Mouse (Mus musculus): Measurements from ENCODE around the gene Zc3h7b. TPM values are rescaled to one million over a fixed set of nuclear protein-coding genes. Genes with fewer than 3 reads are reported as not detected.

The Zc3h7b gene
- total RNA-seq, 1 experiment from 2014 or later: 40.3 TPM

DNA sequence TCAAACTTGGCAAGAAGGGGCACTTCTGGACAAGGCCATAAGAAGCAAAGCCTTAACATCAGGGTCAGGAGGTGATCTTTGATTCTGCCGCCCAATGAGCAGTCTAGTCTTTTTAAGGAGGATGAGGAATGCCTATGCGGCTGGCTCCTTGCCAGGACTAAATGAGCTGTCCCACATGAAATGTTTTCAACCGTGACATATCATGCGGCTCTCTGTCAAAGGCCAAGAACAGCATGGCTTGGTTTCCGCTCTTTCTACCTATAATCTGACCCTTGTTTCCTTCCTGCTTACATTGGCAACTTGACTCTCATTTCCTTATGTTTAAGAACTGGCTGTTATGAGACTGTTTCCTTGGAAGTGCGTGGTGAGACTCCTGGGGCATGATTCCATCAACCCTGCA is 60.8 kb downstream of the Zc3h7b start:
- no peak for ATAC-seq (replicated peaks in 1 of 2; ENCODE audit: insufficient read depth in 1 of 2, low FRiP score in 2 of 2, low TSS enrichment in 1 of 2, low read depth in 1 of 2, poor library complexity in 2 of 2, severe bottlenecking in 2 of 2)

- ATAC-seq (replicated peaks in 1 of 2; ENCODE audit: insufficient read depth in 1 of 2, low FRiP score in 2 of 2, low TSS enrichment in 1 of 2, low read depth in 1 of 2, poor library complexity in 2 of 2, severe bottlenecking in 2 of 2): no peak
These were observed 62.0 kb downstream of the Zc3h7b start for GRCm38 (mm10) chr15:81806621-81807404.

DNA sequence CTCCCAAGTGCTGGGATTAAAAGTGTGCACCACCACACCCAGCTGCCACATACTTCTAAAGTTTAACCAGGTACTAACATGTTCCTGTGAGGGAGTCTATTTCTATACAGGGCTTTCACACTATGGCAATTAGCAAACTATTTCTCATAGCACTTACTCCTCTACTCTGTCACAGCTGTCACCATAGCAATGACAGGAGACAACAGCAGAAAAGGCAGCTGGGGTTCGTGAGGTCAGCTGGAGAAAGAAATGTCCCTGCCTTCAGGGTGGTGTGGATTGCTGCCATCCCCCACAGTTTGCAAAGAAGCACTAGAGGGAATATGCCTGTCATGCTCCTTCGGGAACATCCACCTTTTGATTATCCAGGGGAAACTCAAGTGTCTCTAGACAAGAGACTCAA is 63.9 kb downstream of the Zc3h7b start:
- ATAC-seq (replicated peaks in 1 of 2; ENCODE audit: insufficient read depth in 1 of 2, low FRiP score in 2 of 2, low TSS enrichment in 1 of 2, low read depth in 1 of 2, poor library complexity in 2 of 2, severe bottlenecking in 2 of 2): no peak

- no peak for ATAC-seq (replicated peaks in 1 of 2; ENCODE audit: insufficient read depth in 1 of 2, low FRiP score in 2 of 2, low TSS enrichment in 1 of 2, low read depth in 1 of 2, poor library complexity in 2 of 2, severe bottlenecking in 2 of 2)
These were observed 64.7 kb downstream of the Zc3h7b start for GRCm38 (mm10) chr15:81809550-81809949.

DNA sequence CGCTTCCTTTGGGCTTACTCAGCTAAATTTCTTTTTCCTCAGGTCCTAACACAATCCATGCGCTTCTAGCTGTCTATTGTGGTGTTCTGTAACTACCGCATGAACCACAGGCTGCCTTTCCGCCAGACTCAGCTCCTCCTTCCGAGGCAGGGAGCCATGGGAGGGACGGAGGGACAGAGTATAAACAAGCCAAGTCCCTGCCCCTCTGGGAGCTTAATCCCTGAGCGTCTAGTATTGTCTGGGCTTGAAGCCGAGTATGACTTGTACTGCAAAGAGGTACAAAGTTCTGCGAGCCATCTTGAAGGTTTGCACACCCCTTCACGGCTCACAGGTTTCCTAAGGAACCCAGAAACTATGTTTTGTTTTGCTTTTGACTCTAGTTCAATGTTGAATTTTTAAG is 65.3 kb downstream of the Zc3h7b start:
- ATAC-seq (replicated peaks in 1 of 2; ENCODE audit: insufficient read depth in 1 of 2, low FRiP score in 2 of 2, low TSS enrichment in 1 of 2, low read depth in 1 of 2, poor library complexity in 2 of 2, severe bottlenecking in 2 of 2): peak; percentile 20 to 47

GRCm38 (mm10) chr15:81810671-81811598 is 66.1 kb downstream of the Zc3h7b start:
- peak; percentile 91 to 95 for ATAC-seq (replicated peaks in 1 of 2; ENCODE audit: insufficient read depth in 1 of 2, low FRiP score in 2 of 2, low TSS enrichment in 1 of 2, low read depth in 1 of 2, poor library complexity in 2 of 2, severe bottlenecking in 2 of 2)

GRCm38 (mm10) chr15:81811599-81811996 is 66.7 kb downstream of the Zc3h7b start:
- no peak for ATAC-seq (replicated peaks in 1 of 2; ENCODE audit: insufficient read depth in 1 of 2, low FRiP score in 2 of 2, low TSS enrichment in 1 of 2, low read depth in 1 of 2, poor library complexity in 2 of 2, severe bottlenecking in 2 of 2)

- ATAC-seq (replicated peaks in 1 of 2; ENCODE audit: insufficient read depth in 1 of 2, low FRiP score in 2 of 2, low TSS enrichment in 1 of 2, low read depth in 1 of 2, poor library complexity in 2 of 2, severe bottlenecking in 2 of 2): no peak
These were observed 67.4 kb downstream of the Zc3h7b start for GRCm38 (mm10) chr15:81812287-81812686.

- ATAC-seq (replicated peaks in 1 of 2; ENCODE audit: insufficient read depth in 1 of 2, low FRiP score in 2 of 2, low TSS enrichment in 1 of 2, low read depth in 1 of 2, poor library complexity in 2 of 2, severe bottlenecking in 2 of 2): no peak
These were observed 68.1 kb downstream of the Zc3h7b start for GRCm38 (mm10) chr15:81812696-81813631.

DNA sequence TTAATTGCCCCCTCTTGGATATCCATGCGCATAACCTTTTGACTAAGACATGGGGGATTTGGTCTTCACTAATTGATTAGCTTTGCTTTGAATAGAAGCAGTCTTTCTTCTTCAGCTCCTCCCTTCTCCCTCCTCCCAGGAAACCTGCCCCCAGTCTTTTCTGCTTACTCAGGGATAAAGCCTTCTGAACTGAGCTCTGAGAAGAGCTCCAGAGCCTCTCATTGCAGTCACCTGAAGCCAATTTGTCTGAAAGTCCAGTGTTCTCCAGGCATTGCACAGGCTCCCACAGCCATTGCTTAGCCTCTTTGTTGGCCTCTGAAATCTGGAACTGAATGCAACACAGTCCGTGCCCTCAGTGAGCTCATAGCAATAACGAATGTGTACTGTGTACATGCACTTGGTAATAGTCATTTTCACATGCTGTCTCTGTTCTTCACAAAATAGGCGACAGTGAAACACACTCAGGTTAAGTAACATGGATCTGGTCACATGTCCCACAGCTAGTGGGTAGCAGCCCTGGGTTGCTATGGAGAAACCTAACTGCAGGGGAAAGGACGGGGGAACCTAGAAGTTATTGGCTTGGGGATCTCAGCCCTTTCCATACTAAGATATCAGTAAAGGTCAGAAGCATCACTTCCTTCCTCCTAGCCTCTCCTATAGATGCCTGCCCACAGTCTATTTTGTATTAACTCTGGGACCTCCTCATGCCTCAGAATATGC is 69.3 kb downstream of the Zc3h7b start:
- ATAC-seq (replicated peaks in 1 of 2; ENCODE audit: insufficient read depth in 1 of 2, low FRiP score in 2 of 2, low TSS enrichment in 1 of 2, low read depth in 1 of 2, poor library complexity in 2 of 2, severe bottlenecking in 2 of 2): no peak

GRCm38 (mm10) chr15:81814716-81815370 is 70.0 kb downstream of the Zc3h7b start:
- no peak for ATAC-seq (replicated peaks in 1 of 2; ENCODE audit: insufficient read depth in 1 of 2, low FRiP score in 2 of 2, low TSS enrichment in 1 of 2, low read depth in 1 of 2, poor library complexity in 2 of 2, severe bottlenecking in 2 of 2)

DNA sequence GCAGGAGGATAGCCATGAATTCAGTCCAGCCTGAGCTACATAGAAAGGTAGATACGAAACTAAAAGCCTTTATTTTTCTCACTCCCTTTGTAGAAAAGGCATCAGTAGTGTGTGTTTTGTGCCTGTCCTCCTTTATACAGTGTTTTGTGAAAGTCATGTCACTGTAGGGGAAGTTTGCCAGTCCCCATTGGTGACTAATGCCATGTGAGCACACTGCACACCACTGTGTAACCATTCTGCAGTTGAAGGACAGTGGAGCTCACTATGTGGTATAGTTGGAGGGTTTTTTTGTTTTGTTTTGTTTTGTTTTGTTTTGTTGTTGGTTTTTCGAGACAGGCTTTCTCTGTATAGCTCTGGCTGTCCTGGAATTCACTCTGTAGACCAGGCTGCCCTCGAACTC is 73.5 kb downstream of the Zc3h7b start:
- ATAC-seq (replicated peaks in 1 of 2; ENCODE audit: insufficient read depth in 1 of 2, low FRiP score in 2 of 2, low TSS enrichment in 1 of 2, low read depth in 1 of 2, poor library complexity in 2 of 2, severe bottlenecking in 2 of 2): no peak

DNA sequence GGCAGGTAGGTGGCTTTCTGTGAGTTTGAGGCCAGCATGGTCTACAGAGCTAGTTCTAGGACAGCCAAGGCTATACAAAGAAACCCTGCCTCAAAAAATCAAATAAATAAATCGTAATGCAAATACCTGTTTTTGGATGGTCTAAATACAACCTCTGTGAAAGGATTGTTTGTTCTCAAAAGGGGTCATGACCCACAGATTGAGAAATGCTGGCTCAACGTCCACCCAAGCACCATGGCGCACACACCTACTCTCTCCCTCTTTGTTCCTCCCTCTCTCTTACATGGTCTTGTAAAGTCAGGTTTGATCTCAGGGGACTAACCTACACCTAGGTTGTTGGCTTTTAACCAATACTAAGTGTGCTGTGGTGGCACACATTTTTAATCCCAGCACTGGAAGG is 77.8 kb downstream of the Zc3h7b start:
- ATAC-seq (replicated peaks in 1 of 2; ENCODE audit: insufficient read depth in 1 of 2, low FRiP score in 2 of 2, low TSS enrichment in 1 of 2, low read depth in 1 of 2, poor library complexity in 2 of 2, severe bottlenecking in 2 of 2): no peak

GRCm38 (mm10) chr15:81824832-81825231 is 80.0 kb downstream of the Zc3h7b start:
- no peak for ATAC-seq (replicated peaks in 1 of 2; ENCODE audit: insufficient read depth in 1 of 2, low FRiP score in 2 of 2, low TSS enrichment in 1 of 2, low read depth in 1 of 2, poor library complexity in 2 of 2, severe bottlenecking in 2 of 2)

DNA sequence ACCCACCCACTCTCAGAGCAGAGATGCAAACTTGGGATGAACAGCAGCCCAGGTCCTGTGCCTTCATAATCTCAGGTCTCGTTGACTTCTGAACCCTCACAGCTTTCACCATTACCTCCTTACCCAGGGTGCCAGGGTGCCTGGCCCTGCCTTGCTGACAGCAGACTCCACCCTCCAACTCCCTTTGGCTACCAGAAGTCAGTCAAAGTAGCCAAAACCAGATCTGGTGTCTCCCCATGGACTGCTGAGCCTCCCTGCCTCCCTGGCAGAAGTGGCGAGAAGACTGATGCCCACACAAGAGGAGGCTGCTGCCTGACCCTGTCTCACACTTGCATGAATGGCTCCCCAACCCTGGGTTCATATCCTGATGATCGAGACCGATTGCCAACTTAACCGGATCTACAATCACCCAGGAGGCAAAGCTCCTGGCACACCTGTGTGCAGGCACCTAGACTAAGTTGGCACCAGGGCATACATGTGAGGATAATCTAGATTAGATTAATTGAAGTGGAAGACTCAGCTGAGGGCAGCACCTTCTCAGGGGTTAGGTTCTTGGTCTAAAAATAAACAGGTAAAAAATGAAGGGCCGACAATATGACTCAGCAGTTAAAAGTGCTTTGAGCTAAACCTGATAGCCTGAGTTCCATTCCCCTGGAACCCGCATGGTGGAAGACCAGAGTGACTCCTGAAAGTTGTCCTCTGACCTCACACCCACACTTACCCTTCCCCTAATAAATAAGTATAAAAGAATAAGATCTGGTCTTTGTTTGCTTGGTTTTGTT is 83.8 kb downstream of the Zc3h7b start:
- ATAC-seq (replicated peaks in 1 of 2; ENCODE audit: insufficient read depth in 1 of 2, low FRiP score in 2 of 2, low TSS enrichment in 1 of 2, low read depth in 1 of 2, poor library complexity in 2 of 2, severe bottlenecking in 2 of 2): no peak

- ATAC-seq (replicated peaks in 1 of 2; ENCODE audit: insufficient read depth in 1 of 2, low FRiP score in 2 of 2, low TSS enrichment in 1 of 2, low read depth in 1 of 2, poor library complexity in 2 of 2, severe bottlenecking in 2 of 2): no peak
These were observed 84.3 kb downstream of the Zc3h7b start for GRCm38 (mm10) chr15:81829208-81829580.

Measured in hematopoietic stem cell, adult 5-6 weeks (primary cell).